Mouse (Mus musculus) G1E-ER4 (cell line): ENCODE results near the gene Cd247. TPM values are rescaled to one million over a fixed set of nuclear protein-coding genes. Genes with fewer than 3 reads are reported as not detected.

Experiments
- GATA1 ChIP-seq: IDR thresholded peaks from one replicate; pipeline ENCODE4 v1.8.0; 2012; ENCODE audit warnings: low read length, inconsistent platforms
- polyA plus RNA-seq: library from polyadenylated mRNA; stranded (reverse); fragments of >175 nt; gene quantifications from 2 replicates; pipeline ENCODE4 v1.2.3, GENCODE M21; 2012

Cd247 gene
- polyA plus RNA-seq, 1 experiment, result 0.41 TPM

GRCm38 (mm10) chr1:165853729-165854420 is 65.4 kb downstream of the Cd247 start:
- TF ChIP-seq GATA1, result no peak

GRCm38 (mm10) chr1:165855759-165856545 is 67.5 kb downstream of the Cd247 start:
- TF ChIP-seq GATA1, result no peak

DNA sequence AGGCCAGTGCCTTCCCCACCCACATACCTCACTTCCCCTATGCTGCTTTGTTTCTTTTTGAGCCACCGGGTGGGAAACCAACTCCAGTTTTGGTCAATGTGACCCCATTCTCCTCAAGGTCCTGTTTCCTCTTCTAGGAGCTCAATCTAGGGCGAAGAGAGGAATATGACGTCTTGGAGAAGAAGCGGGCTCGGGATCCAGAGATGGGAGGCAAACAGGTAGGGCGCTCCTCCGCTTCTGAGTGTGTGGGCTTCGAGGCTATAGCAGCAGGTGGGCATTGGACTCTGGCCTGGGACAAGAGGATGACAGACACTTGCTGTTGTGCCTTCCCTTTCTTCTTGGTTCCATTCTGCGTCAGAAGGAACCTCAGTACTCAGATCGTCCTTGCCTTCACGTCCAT is 68.8 kb downstream of the Cd247 start:
- TF ChIP-seq GATA1, result no peak

DNA sequence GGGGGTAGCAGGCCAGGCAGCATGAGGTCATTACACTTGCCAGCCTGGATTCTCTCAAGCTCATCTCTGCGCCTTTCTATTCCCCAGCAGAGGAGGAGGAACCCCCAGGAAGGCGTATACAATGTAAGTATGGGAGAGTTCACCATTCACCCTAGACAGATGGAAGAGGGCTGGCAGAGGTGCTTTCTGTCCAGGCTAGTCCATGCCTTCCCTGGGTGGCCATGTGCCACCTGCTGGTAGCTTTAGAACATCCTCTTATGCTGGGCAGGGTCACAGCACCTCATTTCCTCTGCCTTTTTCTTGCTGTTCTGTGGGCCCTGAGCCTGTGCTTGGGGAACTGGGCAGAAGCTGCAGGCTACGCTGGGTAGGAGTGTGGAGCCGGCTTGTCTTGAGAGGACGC is 69.9 kb downstream of the Cd247 start:
- TF ChIP-seq GATA1, result no peak

DNA sequence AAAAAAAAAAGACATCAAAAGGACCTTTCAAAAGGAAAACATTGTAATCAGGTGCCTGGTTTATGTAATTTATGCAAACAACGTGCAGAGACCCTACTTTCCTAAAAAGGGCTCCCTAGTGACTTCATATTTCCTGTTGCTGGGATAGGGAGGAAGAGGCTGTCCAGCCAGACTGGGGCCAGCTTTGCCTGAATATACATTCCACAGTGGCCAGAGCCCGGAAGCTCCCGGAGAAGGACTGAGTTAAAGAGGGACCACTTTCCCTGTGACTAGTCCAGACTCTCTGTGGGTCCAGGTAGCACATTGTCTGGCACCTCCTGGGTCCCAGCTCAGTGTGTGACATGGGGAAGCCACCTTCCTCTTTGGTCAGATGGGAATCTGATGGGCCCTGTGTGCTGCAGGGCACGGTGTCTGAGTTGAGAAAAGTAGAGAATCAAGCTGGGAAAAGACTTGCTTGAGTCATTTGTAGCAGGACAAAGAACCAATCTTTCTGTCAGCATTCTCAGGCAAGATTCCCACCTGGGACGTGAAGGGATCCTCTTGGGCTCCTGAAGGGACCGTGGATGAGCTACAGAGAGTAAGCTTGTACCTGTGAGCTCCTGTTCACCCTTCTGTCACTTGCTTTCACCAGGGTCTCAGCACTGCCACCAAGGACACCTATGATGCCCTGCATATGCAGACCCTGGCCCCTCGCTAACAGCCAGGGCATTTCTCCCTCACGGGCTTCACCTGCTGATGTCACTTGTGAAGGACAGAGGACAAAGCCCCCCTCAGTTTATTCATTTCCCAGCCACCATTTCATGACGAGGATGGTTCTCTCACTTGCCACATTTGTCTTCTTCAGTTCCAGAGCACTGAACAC is 72.1 kb downstream of the Cd247 start:
- TF ChIP-seq GATA1, result no peak

GRCm38 (mm10) chr1:165861235-165861609 is 72.7 kb downstream of the Cd247 start:
- TF ChIP-seq GATA1, result no peak

DNA sequence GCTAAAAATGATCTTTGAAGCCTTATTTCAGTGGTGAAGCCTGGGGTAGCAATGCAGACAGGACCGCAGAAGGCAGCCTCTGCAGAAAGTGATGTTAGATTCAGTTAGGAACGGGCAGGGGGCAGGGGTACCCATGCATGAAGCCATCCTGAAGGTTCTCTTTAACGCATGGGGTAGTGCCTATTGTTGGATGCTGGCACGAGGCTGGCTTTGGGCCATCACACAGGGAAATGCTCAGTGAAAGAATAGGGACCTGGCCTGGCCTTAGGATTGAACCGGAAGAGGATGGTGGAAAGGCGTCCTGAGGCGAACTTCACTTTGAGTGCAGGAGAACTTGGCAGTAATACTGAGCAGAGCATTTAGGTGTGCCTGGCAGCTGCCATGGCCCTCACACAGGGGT is 73.6 kb downstream of the Cd247 start:
- no peak for TF ChIP-seq GATA1

- no peak for TF ChIP-seq GATA1
These were observed 76.6 kb downstream of the Cd247 start for GRCm38 (mm10) chr1:165864864-165865795.

DNA sequence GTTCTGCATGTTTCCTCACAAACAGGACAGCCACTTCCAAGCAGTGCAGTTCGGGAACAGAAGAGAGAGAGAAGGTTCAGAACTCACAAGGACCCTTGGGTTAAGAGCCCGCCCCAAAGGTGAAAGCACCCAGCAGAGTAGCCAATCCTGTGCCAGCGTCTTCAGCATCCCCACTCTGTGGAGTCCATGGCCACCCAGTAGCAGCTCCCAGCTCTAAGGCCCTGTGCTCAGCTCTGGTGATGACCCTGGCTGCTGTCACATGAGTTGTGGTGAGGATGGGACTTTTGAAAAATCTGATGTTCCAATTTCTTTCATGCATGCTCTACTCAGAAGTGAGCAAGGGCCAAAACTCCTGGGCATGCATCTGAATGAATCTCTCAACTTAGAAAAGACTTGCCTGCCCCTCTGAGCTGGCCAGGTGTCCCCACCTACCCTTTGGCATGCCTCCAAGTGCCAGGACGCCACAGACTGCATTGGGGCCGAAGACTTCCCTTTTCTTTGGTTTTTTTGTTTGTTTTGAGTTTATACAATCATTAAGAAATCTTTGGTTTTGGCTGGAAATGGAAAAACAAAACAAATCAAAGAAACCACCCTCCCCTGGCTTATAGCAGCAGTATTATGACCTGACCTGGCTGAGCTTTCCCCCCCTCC is 78.3 kb downstream of the Cd247 start:
- TF ChIP-seq GATA1, result no peak

- peak; percentile 5 for TF ChIP-seq GATA1
These were observed 80.2 kb downstream of the Cd247 start for GRCm38 (mm10) chr1:165868659-165869058.

GRCm38 (mm10) chr1:165874645-165875044 is 86.2 kb downstream of the Cd247 start:
- no peak for TF ChIP-seq GATA1

DNA sequence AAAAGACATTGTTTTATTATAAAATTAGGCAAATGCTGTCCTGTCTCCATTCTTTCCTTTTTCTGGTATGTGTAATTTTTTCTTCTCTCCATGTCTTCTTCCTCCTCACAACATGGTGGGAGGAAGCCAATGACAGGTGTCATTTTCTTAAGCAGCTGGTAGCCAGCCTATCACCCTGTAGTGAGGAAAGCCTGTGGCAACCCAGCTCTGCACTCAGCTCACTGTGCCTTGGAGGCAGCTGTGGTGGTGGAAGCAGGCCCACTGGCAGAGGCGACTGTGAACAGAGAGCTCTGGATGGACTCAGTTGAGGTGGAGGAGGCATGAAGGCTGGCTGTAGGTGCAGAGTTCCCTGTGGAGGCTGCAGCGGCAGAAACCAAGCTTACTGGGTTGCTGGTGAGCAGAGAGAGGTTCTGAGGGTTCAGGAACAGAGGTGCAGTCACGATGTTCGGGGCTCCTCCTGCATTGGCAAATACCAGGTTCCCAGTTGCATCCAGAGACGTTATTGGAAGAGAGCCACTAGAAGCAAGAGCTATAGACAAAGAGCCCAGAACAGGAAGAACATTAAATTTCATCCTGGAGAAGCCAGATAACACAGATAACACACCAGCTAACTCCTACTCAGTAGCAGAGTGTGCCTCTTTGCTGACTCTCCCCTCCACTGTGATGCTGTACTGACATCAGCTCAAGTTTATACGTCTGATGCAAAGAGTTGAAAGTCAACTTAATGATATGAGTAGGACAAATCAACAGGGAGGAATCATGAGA is 87.2 kb downstream of the Cd247 start:
- no peak for TF ChIP-seq GATA1

DNA sequence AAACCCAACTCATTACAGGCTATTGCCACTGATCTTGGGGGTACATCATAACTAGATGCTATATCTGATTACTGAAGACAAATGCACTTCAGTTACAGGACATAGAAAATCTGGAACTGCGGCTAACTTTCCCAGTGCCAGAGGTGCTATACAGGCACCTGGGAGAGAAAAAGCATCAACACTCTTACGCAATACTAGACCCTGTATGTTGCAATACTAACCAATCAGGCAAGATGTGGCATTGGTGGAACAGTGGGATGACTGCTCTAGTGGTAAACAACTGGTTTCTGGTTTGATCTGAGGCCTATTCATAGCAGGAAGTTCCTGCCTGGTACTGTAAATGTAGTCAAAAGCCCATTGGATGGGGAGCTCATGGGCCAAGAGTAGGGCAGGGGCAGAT is 90.3 kb downstream of the Cd247 start:
- no peak for TF ChIP-seq GATA1
